Mouse (Mus musculus) stomach, postnatal 0 days (tissue): Measurements from ENCODE around the gene Actb. TPM values are rescaled to one million over a fixed set of nuclear protein-coding genes. Genes with fewer than 3 reads are reported as not detected.
A peak's percentile ranks its signal among the peaks of the same experiment; 100 is the strongest.

Experiments used
- ATAC-seq: fragments of 200-750 bp; cut with Nextera tagmentation; 2 replicates; pipeline ENCODE4 v1.8.0; 2017; ENCODE audit not compliant: low FRiP score, low TSS enrichment
- DNase-seq: peaks from one replicate; pipeline ENCODE4 v3.0.0-alpha.2; 2016; ENCODE audit warnings: low spot score
- H3K27ac ChIP-seq: fragments of 300-500 bp; sonication (generic); replicated peaks from 2 replicates; pipeline ENCODE4 v1.5.1; 2014; ENCODE audit warnings: mild to moderate bottlenecking, control low read depth
- H3K27me3 ChIP-seq: fragments of 300-500 bp; sonication (generic); 2 replicates; pipeline ENCODE4 v1.6.1; 2014; ENCODE audit warnings: low read length; ENCODE audit not compliant: control insufficient read depth, insufficient read depth
- H3K36me3 ChIP-seq: fragments of 300-500 bp; sonication (generic); 2 replicates; pipeline ENCODE4 v1.6.1; 2014; ENCODE audit warnings: low read length, mixed read lengths; ENCODE audit not compliant: control insufficient read depth, insufficient read depth
- H3K4me1 ChIP-seq: fragments of 300-500 bp; sonication (generic); replicated peaks from 2 replicates; pipeline ENCODE4 v1.6.1; 2014; ENCODE audit warnings: antibody characterized with exemption; ENCODE audit not compliant: control insufficient read depth, insufficient read depth
- H3K4me2 ChIP-seq: fragments of 300-500 bp; sonication (generic); replicated peaks from 2 replicates; pipeline ENCODE4 v1.6.1; 2014; ENCODE audit warnings: low read depth, mild to moderate bottlenecking, control low read depth, moderate library complexity
- H3K4me3 ChIP-seq: fragments of 300-500 bp; sonication (generic); 2 replicates; pipeline ENCODE4 v1.5.1; 2014; ENCODE audit warnings: low read depth, low read length, control low read depth
- H3K9ac ChIP-seq: fragments of 300-500 bp; sonication (generic); 2 replicates; pipeline ENCODE4 v1.6.1; 2014; ENCODE audit warnings: mild to moderate bottlenecking, low read length, control low read depth, mixed read lengths
- H3K9me3 ChIP-seq: fragments of 300-500 bp; sonication (generic); 2 replicates; pipeline ENCODE4 v1.6.1; 2016; ENCODE audit warnings: low read length; ENCODE audit not compliant: control insufficient read depth
- CTCF ChIP-seq: IDR thresholded peaks from 2 replicates; pipeline ENCODE4 v1.5.1; 2016; ENCODE audit warnings: antibody characterized with exemption, low read depth, mild to moderate bottlenecking, moderate library complexity
- EP300 ChIP-seq: optimal IDR thresholded peaks from 2 replicates; pipeline ENCODE3; 2016; ENCODE audit warnings: antibody characterized with exemption
- WGBS: fragments of 180-500 bp; shearing (Covaris S2); extraction: QIAGEN DNeasy Blood & Tissue Kit; methylation state at CpG from one replicate; pipeline ENCODE4 v1.1.7; 2014; 5-methylcytosine and 5-hydroxymethylcytosine counted together
- polyA plus RNA-seq: library from polyadenylated mRNA; unstranded; fragments of >200 nt; fragmentation: Nextera tagmentation; extraction: Ambion mirVana; gene quantifications from 2 replicates; pipeline ENCODE4 v1.2.1, GENCODE M21; 2015

Actb gene
- polyA plus RNA-seq, 1 experiment from 2014 or later, result 16,187 TPM

DNA sequence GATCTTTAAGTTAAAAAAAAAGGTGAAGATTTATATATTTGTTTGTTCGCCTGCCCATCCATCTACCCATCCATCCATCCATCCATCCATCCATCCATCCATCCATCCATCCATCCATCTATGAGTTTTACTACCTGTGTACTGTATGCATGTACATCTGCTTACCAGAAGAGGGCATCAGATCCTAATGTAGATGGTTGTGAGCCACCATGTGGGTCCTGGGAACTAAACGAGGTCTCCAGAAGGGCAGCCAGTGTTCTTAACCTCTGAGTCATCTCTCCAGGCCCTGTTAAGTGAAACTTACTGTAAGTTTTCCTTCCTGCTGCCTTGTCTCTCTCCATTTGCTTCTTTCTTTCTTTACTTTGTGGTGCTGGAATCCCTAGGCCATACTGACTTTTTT is 33.8 kb upstream of the Actb start:
- Histone ChIP-seq H3K27me3 (no peaks in the 10 kb centered on the region), H3K9ac (no peak overlapping the region), H3K9me3 (no peaks in the 10 kb centered on the region), H3K4me3 (no peak overlapping the region), H3K4me2 (no peak overlapping the region), H3K27ac (no peak overlapping the region), H3K4me1 (no peaks in the 10 kb centered on the region), H3K36me3 (no peaks in the 10 kb centered on the region)
- ATAC-seq (no peak), DNase-seq (no peak)
- WGBS, result 60% methylated on average over 2 of the region's 2 CpGs
- TF ChIP-seq EP300, result no peak
- TF ChIP-seq CTCF, result peak; percentile 63

DNA sequence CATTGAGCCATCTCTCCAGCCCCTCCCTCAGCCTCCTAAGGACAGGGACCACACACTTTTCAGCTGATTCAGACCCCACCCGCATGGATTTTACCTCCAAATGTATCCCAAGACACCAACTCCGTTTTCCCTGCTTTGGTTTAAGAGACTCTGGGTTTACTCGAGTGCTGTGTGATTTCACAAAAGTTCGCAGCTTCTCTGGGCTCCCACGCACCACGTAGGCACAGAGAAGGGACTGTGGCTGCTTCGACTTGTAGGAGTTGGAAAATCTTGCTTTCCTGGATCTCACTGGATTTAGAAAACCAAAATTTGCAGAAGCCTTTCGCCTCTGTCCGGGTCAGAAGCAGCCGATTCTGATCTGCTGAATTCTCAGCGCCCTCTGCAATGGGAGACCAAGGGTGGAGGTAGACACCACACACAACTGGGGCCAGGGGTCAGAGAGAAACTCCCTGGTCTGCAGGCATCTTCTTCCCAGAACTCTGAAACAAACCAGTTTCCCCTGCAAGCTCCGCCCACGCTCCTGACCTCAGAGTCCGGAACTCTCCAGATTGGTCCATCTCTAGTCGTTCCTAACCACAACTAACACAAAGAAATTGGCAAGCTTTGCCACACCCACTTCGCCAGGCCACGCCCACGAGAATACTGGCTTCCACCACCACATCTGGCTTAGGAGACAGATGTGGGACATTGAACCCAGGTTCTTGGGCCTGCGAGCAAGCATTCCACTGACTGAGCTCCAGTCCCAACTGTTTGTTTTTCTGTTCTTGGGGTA is 31.6 kb upstream of the Actb start:
- no peaks in the 10 kb centered on the region for H3K9me3 ChIP-seq
- H3K4me1 ChIP-seq, result no peaks in the 10 kb centered on the region
- DNase-seq (peak; percentile 51), ATAC-seq (no peak)
- no peaks in the 10 kb centered on the region for H3K27me3 ChIP-seq
- H3K27ac ChIP-seq, result no peak overlapping the region
- no peak overlapping the region for H3K9ac ChIP-seq
- no peak overlapping the region for H3K4me2 ChIP-seq
- no peak for TF ChIP-seq CTCF
- TF ChIP-seq EP300, result no peak
- H3K4me3 ChIP-seq, result no peak overlapping the region
- 35% methylated on average over 19 of the region's 19 CpGs for WGBS
- no peaks in the 10 kb centered on the region for H3K36me3 ChIP-seq

DNA sequence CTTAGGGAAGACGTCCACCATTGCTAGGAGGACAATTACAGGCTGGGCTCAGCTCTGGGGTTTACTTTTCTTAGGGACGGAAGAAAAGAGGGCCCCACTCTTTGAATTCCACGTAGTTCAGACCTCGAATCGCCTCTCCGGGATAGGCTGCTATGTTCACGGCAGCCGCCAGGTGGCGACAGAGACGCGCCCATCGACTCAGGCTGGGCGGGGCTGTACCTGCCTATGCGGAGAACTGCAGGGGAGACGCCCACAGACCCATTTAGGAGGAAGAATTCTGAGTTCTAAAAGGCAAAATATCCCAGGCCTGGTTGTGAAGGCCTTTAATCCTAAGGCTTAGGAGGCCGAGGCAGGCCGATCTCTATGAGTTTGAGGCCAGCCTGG is 29.8 kb upstream of the Actb start:
- WGBS, result 6% methylated on average over 17 of the region's 17 CpGs
- peak; percentile 31; the same call in 1 of the 2 replicates for ATAC-seq
- peak overlapping the region; percentile 41; the same call in 1 of the 2 replicates for H3K27ac ChIP-seq

DNA sequence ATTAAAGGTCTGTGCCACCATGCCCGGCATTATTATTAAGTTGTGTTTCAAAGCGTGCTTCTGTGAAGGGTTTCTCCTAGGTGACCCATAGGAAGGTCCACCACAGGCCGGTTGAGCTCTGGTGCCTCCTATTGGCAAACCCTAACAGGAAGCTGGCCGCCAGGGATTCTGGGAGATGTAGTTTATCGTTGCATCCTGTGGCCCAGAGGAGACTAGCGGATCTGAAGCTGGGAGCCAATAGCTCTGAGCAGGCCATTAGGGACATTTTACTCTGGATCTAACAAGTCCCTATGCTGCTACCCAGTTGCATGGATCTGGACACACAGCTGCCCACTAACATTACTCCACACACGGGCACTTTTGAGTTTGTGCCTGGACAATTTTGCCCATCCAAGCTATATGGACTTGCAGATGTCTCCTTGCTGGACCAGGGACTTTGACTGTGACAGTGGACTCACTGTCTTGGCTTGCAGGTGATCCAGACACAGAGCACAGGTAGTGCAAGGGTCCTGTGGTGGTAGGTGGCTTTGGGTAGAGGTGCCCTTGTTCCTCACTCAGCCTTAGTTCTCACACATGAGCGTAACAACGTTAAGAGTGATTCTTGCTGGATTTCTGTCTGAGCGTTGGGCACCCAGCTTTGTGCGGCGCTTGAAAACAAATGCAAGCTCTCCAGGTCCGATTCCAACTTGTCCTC is 29.2 kb upstream of the Actb start:
- no peaks in the 10 kb centered on the region for H3K27me3 ChIP-seq
- no peaks in the 10 kb centered on the region for H3K4me1 ChIP-seq
- H3K9me3 ChIP-seq, result no peaks in the 10 kb centered on the region
- H3K4me2 ChIP-seq, result peak overlapping the region; percentile 46
- WGBS, result 26% methylated on average over 13 of the region's 13 CpGs
- peak overlapping the region; percentile 41; the same call in 1 of the 2 replicates for H3K27ac ChIP-seq
- no peaks in the 10 kb centered on the region for H3K36me3 ChIP-seq
- DNase-seq, result peak; percentile 75
- no peak for TF ChIP-seq EP300
- TF ChIP-seq CTCF, result peak; percentile 70
- peak overlapping the region; percentile 35; the same call in 1 of the 2 replicates for H3K9ac ChIP-seq
- peak; percentile 70 for ATAC-seq
- H3K4me3 ChIP-seq, result no peak overlapping the region

More for the DNA sequence above, 29.8 kb upstream of the Actb start:
- no peaks in the 10 kb centered on the region for H3K36me3 ChIP-seq
- DNase-seq, result peak; percentile 87
- no peak overlapping the region for H3K4me3 ChIP-seq
- peak overlapping the region; percentile 46 for H3K4me2 ChIP-seq
- H3K4me1 ChIP-seq, result no peaks in the 10 kb centered on the region
- H3K27me3 ChIP-seq, result no peaks in the 10 kb centered on the region
- peak overlapping the region; percentile 35; the same call in 1 of the 2 replicates for H3K9ac ChIP-seq
- no peaks in the 10 kb centered on the region for H3K9me3 ChIP-seq
- no peak for TF ChIP-seq EP300
- peak; percentile 99 for TF ChIP-seq CTCF

DNA sequence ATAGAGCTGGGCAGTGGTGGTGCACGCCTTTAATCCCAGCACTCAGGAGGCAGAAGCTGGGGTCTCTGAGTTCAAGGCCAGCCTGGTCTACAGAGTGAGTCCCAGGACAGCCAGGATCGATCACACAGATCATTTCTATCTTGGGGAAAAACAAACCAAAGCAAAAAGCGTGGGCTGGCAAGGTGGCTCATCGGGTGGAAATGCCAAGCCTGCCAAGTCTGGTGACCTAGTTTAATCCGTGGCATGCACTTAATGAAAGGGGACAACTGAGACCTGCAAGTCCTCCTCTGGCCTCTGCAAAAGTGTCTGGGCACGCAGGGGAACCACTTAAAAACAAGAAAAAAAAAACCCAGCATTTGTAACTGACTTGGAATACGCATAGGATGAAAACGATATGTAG is 26.2 kb upstream of the Actb start:
- ATAC-seq (no peak), DNase-seq (no peak)
- no peaks in the 10 kb centered on the region for H3K36me3 ChIP-seq
- no peak for TF ChIP-seq CTCF
- no peak for TF ChIP-seq EP300
- no peaks in the 10 kb centered on the region for H3K4me1 ChIP-seq
- peak overlapping the region; percentile 20; the same call in 1 of the 2 replicates for H3K27ac ChIP-seq
- no peak overlapping the region for H3K4me3 ChIP-seq
- 66% methylated on average over 8 of the region's 8 CpGs for WGBS
- no peak overlapping the region for H3K4me2 ChIP-seq
- no peak overlapping the region for H3K9ac ChIP-seq
- H3K9me3 ChIP-seq, result no peaks in the 10 kb centered on the region
- H3K27me3 ChIP-seq, result no peaks in the 10 kb centered on the region
